Mouse (Mus musculus) monocyte, adult 2 months (primary cell): Measurements from ENCODE around the gene Cry1.

ENCODE experiments used
- DNase-seq, 2 experiments: peaks; one replicate each; pipeline ENCODE4 v3.0.0; 2022; ENCODE audit warnings: low spot score in 2 of 2, low read depth in 1 of 2

The Cry1 gene

DNA sequence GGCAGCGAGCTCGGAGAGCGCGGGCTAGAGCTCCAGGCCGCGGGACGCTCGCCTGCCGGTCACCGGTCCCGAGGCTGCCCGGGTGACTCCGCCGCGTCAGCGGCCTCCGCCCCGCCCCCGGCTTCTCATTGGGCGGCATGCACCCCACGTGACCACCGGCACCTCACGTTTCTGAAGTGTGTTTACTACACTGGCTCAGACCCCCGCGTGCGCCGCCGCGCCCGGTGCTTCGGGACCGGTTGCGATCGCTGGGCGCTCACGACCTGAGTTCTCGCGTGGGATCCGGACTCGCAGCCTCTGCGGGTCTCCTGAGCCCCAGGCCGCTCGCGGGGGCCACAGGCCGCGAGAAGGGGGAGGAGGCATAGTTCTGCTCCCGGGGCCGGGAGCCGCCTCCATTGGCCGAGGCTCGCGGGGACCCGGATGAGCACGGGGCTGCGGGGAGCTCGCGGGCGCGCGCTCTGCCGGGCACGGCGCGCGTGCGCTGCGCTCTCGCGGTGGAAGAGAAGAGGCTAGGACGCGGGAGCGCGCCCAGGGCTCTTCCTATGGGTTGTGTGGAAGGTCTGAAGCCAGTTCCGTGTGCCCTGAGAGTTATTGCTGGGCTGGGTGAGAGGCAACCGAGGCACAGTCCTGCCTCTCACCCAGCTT lies at the start of gene Cry1:
Gene Cry1, minus strand, starts transcription at position 101 of the 645 bp plus-strand sequence.
- peak; percentile 94 to 99 for DNase-seq

DNA sequence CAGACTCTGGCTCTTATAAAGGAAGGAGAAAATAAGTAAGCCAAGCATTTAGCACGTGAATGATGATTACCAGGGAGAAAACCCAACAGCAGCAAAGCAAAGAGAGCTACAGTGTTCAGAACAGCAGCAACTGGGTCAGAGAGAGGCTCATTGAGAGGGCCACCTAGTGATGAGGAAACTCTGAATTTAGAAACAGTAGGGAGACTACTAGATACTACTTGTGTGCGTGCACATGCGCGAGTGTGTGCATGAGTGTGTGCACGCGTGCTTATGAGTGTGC lies 36.8 kb upstream of the Cry1 start:
- no peak for DNase-seq

DNA sequence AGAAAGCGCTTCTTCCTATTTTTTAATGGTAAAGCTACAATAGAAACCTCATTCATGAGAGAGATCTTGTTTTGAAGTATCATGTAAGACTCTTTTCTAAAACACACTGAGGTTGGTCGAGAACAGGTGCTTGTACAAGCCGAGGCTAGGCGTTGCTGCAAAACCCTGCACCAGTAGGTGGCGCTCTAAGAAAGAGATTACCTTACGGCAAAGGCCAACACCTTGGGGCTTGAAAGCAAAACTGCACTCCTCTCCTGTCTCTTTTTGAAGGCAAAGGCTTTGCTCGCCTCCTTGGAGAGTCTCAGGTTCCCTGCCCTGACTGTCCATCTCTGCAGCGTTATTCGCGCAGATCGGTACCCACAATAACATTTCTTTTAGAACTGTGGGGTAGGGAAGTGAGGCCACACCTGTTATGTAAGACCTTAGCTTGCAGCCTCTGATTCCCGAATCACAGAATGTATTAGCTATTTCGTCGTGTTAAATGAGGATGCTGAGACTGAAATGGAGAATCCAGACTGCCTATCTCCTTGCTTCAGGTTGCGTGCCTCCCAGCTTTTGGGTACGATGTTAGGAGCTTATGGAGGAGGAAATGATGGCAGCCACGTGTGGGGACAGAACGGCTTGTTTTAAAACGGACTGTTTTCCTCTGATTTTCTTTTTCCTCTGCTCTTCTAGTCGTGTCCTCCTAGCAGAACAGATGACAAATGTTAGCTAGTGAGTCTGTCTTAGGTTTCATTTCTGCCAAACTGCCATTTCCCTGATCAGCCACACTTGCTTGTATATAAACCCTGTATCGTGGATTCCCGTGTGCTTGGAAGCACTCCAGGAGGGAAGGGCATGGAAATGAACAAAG lies 36.3 kb upstream of the Cry1 start:
- DNase-seq = peak in 1 of 2 experiments; percentile 31

DNA sequence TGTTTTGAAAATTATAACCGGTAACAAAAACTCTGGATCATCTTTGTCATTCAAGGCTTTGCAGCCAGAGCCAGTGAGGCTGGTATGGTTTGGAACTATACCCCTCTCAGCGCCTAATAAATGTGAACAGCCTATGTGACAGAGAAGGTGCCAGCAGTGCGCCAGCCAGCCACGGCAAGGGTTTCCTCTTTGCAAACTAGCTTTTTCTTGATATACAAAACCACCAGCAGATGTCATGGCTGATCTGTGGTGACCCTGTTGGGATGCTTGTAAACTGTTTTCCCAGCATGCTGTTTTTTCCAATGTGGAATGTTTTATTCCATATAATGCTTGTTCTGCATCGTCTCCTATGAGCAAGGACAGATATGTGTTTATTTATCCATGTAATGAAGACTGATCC lies 30.0 kb upstream of the Cry1 start:
- no peak for DNase-seq

DNA sequence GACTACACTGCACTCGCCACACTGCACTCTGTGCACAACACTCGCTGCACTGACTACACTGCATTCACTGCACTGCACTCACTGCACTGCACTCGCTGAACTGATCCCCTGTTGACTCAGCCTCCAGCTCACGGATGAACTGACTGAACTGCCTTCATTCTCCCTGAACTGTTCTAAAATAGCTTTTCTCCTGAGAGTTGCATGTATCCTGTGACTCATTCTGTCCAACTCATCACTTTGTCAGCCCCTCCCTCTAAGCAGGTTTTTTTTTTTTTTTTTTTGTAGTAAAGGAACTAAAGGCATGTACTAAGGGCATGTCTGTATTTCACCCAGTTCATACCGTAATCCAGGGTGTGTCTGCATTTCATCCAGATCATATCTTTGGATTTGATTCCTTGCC lies 26.8 kb upstream of the Cry1 start:
- no peak for DNase-seq

DNA sequence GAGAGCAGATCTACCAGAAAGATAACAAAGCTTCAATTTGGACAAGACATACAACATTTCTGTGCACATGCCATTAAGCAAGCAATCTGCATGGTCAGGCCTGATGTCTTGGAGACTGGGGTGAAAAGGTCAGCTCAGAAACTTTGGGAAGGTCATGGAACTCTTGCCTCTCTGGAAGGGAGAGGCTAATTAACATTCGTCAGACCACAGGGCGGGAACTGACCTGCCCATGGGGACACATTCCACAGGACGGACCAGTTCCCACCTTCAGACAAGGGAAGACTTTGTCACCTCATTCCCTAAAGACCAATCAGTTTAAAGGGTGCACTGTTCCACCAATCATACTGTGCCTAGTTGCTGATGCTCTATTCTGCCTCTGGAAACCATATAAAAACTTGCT lies 25.3 kb upstream of the Cry1 start:
- DNase-seq = no peak

DNA sequence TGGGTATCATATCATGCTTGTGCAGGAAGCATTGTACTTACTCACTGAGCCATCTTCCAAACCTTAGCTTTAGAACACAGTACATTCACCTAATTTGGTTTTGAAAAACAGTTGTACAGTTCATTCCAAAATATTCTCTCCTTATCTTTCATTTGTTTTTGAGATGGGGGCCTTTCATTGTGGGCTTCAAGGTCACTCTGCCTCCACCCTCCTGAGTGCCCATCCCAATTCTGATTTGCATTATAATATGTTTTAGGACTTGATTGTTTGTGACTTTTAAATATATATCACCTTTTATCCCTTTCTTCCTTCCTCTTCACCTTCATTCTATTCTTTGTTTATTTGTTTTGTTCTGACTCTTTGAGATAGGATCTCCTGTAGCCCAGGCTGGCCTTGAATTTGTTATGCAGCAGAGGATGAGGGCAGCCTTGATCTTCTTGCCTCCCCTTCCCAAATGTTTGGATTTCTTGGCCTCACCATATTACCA lies 24.3 kb upstream of the Cry1 start:
- DNase-seq = no peak

DNA sequence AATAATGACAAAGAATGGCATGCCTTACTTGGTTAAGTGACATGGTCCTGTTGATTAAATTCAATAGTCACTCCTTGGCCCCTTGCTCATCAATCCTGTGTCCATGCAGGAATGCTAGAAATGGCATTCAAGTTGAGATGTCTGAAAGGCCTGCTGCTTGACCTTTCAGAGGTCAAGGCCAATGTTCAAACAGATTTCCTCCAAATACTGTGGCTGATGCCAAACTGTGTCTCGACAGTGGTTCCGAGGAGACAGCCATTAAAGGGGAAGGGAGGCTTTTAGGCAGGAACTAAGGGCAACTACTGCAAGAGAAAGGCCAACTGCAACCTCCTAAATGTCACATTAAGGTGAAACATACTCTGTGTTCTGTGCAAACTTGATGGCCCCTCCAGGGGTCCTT lies 20.5 kb upstream of the Cry1 start:
- no peak for DNase-seq

DNA sequence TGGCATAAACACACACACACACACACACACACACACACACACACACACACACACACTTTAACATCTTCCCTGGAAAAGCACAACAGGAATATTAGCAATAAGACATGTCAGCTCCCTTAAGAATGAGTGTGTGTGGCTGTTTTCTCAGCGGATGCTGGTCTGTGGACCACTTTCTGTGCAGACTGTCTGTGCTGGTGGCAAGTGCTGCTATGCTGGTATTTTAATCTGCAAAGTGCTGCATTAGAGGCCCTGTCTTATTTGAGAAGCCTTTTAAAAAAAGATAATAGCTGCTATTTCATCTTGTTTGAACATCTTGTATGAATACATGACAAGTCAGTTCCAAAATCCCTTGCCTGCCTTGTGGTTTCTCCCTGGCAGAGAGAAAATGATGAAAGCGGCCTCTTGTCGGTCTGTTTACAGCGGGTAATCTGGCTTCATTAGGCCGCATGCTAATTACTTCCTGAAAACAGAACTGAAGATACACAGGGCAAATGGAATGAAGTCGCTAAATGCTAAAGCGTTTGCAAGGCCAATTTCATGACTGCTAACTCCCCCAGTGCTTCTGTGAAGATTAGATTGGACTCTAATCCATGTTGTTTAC lies 19.5 kb upstream of the Cry1 start:
- no peak for DNase-seq

DNA sequence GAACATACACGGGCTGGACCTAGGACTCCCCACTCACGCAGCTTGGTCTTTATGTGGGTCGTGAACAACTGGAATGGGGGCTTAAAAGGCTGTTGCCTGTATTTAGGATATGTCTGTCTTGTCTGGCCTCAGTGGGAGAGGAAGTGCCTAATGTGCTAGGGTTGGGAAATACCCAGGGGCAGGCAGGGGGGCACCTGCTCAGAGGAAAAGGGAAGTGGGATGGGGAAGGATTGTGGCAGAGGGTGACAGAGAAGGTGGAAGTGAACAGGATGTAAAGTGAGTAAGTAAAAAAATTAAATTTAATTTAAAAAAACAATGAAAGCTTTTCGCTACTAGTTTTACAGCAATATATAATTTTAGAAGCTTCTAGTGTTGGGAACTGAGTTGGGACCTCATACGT lies 9.7 kb upstream of the Cry1 start:
- peak; percentile 40 to 44 for DNase-seq

DNA sequence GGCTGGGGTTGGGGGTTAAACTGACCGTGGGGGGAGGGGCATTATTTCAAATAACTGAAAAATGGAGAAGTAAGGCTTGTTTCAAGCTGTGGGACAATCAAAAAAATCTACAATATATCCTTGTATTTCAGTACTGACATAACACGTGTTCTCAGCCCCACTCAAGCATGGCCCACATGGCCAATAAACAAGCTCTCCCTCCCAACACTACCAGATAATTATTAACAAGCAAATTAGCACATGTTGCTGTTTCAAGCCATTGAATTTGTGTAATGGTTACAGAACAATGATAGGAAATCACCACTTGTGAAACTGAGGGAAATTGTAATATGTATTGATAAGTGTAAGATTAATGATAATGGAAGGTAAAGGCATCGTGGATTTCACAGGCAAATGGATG lies 8.5 kb upstream of the Cry1 start:
- no peak for DNase-seq

DNA sequence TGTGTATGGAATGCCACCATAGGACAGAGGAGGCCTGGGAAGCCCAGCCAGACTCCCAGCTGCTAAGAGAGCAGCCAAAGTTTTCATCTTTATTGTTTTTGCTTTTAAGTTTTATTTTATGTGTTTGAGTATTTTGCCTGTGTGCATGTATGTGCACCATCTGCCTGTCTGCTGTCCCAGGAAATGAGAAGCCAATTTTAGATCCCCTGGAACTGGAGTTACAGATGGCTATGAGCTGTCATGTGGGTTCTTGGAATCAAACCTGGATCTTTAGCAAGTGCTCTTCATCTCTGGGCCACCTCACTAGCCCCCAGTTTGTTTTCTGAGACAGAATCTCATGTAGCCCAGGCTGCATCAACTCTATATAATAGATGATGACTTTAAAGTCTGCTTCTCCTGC lies 5.8 kb upstream of the Cry1 start:
- DNase-seq = no peak

DNA sequence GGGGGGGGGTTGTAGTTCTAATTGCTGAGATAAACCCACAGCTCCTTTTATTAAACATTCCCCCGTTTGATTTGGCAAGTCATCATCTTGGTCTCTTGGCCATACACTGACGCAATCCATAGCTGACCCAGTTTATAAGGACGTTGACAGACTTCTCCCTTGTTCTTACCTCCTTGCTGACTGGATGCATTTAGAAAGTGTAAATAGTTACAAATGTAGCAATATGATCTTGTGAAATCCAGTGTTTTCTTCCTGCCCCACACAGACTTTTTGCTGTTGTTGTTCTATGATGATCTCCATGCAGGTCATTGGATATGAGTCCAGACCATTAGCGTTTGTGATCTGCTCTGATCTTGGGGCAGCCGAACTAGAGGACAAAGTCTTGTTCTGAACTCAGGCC lies 5.1 kb upstream of the Cry1 start:
- DNase-seq = no peak

DNA sequence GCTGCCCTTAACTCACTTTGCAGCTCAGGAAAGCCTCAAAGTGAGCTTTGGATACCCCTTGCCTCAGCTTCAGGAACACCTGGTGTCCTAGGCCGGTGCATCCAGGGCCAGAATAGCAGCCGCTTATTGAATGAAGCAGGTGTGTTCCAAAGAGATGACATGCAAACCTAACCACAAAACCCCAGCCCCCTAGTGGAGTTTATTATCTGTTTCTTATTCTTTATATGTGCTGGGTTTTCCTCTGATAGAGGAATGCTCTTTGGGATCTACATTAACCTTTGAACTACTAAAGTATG lies 1.6 kb upstream of the Cry1 start:
- no peak for DNase-seq

DNA sequence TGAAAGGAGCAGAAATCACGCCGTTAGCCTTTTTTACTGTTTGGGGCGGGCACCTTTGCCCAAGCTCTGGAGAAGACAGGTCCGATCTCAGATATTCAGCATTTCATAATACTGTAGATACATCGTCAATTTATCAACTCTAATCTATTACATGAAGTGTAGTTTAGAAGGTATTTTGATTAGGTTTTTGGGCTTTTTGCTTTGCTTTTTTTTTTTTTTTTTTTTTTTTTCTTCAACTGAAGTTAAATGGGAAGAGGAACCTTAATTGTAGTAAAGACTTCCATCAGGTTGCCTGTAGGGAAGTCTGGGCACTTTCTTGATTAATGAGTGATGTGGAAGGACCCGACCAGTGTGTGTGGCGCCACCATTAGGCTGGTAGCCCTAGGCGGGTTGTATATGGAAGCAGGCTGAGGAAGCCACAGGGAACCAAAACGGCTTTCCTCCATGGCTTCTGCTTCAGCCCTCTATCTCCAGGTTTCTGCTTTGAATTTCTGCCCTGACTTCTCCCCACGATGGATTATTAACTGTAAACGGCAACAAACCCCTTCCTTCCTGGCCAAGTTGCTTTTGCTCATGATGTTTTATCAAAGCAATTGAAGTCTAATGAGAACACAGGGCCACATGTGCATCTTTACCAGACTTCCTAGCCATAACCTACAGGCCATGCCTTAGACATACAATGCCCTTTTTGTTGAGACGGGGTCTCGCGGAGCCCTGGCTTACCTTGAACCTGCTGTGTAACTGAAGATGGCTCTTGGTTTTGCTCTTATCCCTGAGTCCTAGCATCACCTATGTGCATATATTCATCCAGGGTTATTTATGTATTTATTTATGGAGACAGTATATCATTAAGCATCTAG lies 1.0 kb upstream of the Cry1 start:
- no peak for DNase-seq

DNA sequence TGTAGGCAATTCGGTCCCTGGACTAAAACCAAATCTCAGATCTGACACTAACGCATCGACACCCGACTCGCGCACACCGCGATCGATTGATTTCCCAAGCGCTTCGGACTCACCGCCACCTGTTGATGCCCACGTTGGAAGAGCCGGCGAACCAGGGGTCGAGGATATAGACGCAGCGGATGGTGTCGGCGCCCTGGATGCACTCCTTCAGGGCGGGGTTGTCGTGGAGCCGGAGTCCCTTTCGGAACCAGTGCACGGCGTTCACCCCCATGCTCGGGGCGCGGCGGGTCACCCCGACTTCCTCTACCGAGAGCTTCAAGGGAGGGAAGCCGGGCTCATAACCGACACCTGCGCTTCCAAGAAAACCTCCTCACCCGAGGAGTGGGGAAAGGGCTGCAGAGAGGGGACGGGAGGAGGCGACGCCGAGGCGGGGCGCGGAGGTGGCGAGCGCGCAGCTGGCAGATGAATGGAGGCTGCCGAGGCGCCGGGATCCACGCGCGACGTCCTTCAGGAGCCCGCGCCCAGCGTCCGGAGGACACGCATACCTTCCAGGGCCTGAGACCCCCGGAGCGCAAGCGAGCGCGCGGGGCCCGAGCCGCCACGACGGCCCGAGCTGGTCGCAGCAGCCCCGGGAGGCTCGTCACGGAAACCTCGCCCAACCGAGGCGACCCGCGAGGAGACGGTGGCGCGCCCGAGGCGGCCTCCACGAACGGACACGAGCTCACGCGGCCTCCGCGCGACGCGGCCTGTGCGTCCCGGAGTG lies 482 bp downstream of the Cry1 start:
- DNase-seq = peak in 1 of 2 experiments; percentile 59

DNA sequence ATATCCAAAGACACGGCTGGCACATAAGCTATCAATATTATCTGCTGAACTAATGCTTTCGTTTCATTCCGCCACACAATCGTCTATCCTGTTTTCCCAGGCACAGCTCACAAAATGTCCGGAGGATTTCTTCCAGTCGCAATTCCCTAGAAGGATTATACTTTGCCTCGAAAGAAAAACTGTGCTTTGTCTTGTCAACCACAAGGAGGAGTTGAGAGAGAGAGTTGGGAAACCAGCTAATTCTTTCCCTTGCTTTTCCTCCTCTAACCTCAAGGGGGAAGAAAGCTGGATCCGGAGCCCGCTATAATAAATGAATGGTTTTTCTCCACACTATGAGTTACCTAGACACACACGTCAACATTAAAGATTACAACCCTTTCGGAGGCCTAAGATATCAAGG lies 1.2 kb downstream of the Cry1 start:
- DNase-seq = no peak

DNA sequence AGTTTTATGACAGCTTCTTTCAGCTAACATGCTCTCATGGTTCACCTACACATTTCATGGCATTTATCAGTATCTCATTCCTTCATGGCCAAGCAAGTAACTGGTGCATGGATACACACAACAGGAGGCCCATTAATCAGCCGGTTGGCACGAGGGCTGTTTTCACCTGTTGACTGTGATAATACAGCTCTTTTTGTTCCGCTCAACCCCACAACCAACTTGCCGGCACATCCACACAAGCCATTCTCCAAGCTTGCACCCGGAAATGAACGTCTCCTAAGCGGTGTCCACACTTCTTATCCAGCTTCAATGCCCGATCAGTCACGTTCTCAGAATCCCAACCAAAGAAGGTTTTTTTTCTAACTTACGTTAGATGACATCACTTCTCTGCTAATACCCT lies 2.1 kb downstream of the Cry1 start:
- DNase-seq = no peak

DNA sequence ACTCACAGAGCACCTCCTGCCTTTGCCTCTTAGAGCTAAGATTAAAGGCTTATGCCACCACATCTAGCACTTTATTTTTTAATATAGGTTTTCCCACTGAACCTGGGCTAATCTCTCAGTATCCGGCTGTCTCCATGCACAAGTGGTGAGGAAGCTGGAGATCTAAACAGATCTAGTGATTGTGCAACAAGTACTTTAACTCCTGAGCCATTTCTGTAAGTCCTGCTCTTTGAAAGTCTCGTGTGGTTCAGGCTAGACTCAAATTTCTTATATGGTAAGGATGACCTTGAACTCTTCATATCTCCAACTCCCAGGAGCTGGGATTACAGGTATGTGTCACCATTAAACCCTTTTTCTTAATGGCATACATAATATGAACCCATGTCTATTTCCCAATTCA lies 8.2 kb downstream of the Cry1 start:
- DNase-seq = no peak

DNA sequence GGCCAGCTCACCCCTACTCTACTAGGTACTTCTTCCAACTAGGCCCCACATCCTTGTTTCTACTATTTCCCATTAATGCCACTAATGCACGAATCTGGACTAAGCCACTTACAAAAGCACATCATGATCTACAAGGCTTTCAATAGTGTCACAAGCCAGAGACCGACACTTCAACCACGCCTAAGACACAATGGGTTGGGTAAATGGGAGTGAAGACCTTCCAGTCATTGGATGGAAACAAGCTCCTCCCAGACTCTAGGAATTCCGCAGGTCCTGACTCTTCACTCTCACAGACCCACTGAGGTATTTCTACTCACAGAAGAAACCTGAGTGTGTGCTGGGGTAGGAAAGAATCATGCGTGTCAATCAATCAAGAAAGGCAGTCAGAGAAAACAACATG lies 19.6 kb downstream of the Cry1 start:
- DNase-seq = no peak

DNA sequence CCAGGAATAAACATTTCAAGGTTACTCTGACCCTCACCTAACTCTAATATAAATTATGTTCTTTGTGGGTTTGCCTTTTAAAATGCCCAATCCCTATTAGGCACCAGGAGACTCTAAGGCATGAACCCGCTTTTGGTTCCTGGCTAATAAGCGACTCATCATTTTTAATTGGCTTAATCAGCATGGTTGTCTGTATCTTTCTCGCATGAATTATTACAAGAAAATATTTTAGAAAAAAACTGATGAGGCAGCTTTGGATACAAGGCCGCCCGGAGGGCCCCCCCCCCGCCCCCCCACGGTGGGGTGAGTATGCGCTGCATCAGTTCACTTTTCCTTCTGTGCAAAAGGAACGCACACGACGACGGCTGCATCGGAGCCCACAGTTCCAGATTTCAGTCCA lies 20.1 kb downstream of the Cry1 start:
- no peak for DNase-seq
